Mouse (Mus musculus) bone marrow, adult 2 months (tissue): Measurements from ENCODE around the gene Lrmda. TPM values are rescaled to one million over a fixed set of nuclear protein-coding genes. Genes with fewer than 3 reads are reported as not detected.

ENCODE experiments used
- H3K27ac ChIP-seq: fragments of 200-500 bp; 2 replicates; pipeline ENCODE4 v1.5.1; 2012; ENCODE audit warnings: low read depth, mild to moderate bottlenecking, control low read depth, inconsistent platforms, low read length; ENCODE audit not compliant: control insufficient read depth, poor library complexity, insufficient read depth
- H3K4me1 ChIP-seq: fragments of 200-500 bp; 2 replicates; pipeline ENCODE4 v1.6.1; 2011; ENCODE audit warnings: low read length; ENCODE audit not compliant: control insufficient read depth, insufficient read depth
- H3K4me3 ChIP-seq: fragments of 200-500 bp; replicated peaks from 2 replicates; pipeline ENCODE3; 2011; ENCODE audit warnings: mild to moderate bottlenecking, low read depth, low read length, control low read depth; ENCODE audit not compliant: control insufficient read depth
- CTCF ChIP-seq: fragments of 200-500 bp; IDR thresholded peaks from 2 replicates; pipeline ENCODE4 v1.5.1; 2011; ENCODE audit warnings: low read length, control low read depth; ENCODE audit not compliant: control insufficient read depth, insufficient read depth
- POLR2A ChIP-seq: fragments of 200-500 bp; IDR thresholded peaks from 2 replicates; pipeline ENCODE4 v1.6.1; 2011; ENCODE audit warnings: low read depth, mild to moderate bottlenecking, control low read depth, low read length, borderline replicate concordance; ENCODE audit not compliant: control insufficient read depth
- WGBS: fragments of 180-500 bp; shearing (Covaris S2); methylation state at CpG from one replicate; pipeline ENCODE4 v1.1.7; 2018; 5-methylcytosine and 5-hydroxymethylcytosine counted together
- polyA plus RNA-seq: library from polyadenylated mRNA; stranded (reverse); fragments of >200 nt; gene quantifications from 2 replicates; pipeline ENCODE4 v1.2.4, GENCODE M21; 2011; ENCODE audit warnings: low replicate concordance; ENCODE audit not compliant: missing spikeins, insufficient read depth, insufficient read length

The Lrmda gene
- polyA plus RNA-seq, 1 experiment: 3.8 TPM

- Histone ChIP-seq H3K4me3 (no peak overlapping the region), H3K4me1 (peaks cover 1% of the 10 kb centered on the region; the same call in 1 of the 2 replicates), H3K27ac (no peak overlapping the region)
- WGBS: 78% methylated on average over 1 of the region's 1 CpGs
- TF ChIP-seq POLR2A (no peak), CTCF (no peak)
These were observed 202.5 kb downstream of the Lrmda start for GRCm38 (mm10) chr14:22222038-22222437.

GRCm38 (mm10) chr14:22222574-22222973 lies 203.1 kb downstream of the Lrmda start:
- TF ChIP-seq CTCF (no peak), POLR2A (no peak)
- Histone ChIP-seq H3K4me3 (no peak overlapping the region), H3K4me1 (peaks cover 1% of the 10 kb centered on the region; the same call in 1 of the 2 replicates), H3K27ac (no peak overlapping the region)
- WGBS: 88% methylated on average over 3 of the region's 3 CpGs

- WGBS: 26% methylated on average over 2 of the region's 2 CpGs
These were observed 206.7 kb downstream of the Lrmda start for GRCm38 (mm10) chr14:22226205-22226604.

GRCm38 (mm10) chr14:22228253-22228968 lies 208.9 kb downstream of the Lrmda start:
- H3K4me3 ChIP-seq: no peak overlapping the region
- TF ChIP-seq POLR2A: no peak
- TF ChIP-seq CTCF: no peak
- WGBS: 65% methylated on average over 7 of the region's 7 CpGs
- H3K4me1 ChIP-seq: no peaks in the 10 kb centered on the region; the same call in 1 of the 2 replicates
- H3K27ac ChIP-seq: no peak overlapping the region

More at GRCm38 (mm10) chr14:22226205-22226604, 206.7 kb downstream of the Lrmda start:
- Histone ChIP-seq H3K4me3 (no peak overlapping the region), H3K27ac (no peak overlapping the region), H3K4me1 (no peaks in the 10 kb centered on the region; the same call in 1 of the 2 replicates)
- no peak for TF ChIP-seq POLR2A
- no peak for TF ChIP-seq CTCF

GRCm38 (mm10) chr14:22240315-22240714 lies 220.8 kb downstream of the Lrmda start:
- TF ChIP-seq CTCF (no peak), POLR2A (no peak)
- no peak overlapping the region for H3K4me3 ChIP-seq
- 79% methylated on average over 3 of the region's 3 CpGs for WGBS
- no peaks in the 10 kb centered on the region for H3K4me1 ChIP-seq
- H3K27ac ChIP-seq: no peak overlapping the region

- TF ChIP-seq POLR2A (no peak), CTCF (no peak)
- H3K4me3 ChIP-seq: no peak overlapping the region
- no peak overlapping the region; the same call in 1 of the 2 replicates for H3K27ac ChIP-seq
- 87% methylated on average over 12 of the region's 12 CpGs for WGBS
- no peaks in the 10 kb centered on the region; the same call in 1 of the 2 replicates for H3K4me1 ChIP-seq
These were observed 235.9 kb downstream of the Lrmda start for GRCm38 (mm10) chr14:22255458-22255857.

GRCm38 (mm10) chr14:22256274-22256673 lies 236.8 kb downstream of the Lrmda start:
- Histone ChIP-seq H3K4me1 (no peaks in the 10 kb centered on the region; the same call in 1 of the 2 replicates), H3K27ac (no peak overlapping the region), H3K4me3 (no peak overlapping the region)
- 66% methylated on average over 12 of the region's 12 CpGs for WGBS
- TF ChIP-seq POLR2A: no peak
- no peak for TF ChIP-seq CTCF

GRCm38 (mm10) chr14:22259376-22260032 lies 240.0 kb downstream of the Lrmda start:
- WGBS: 51% methylated on average over 10 of the region's 10 CpGs
- Histone ChIP-seq H3K27ac (no peak overlapping the region), H3K4me1 (no peaks in the 10 kb centered on the region; the same call in 1 of the 2 replicates), H3K4me3 (no peak overlapping the region)
- TF ChIP-seq CTCF (no peak), POLR2A (no peak)

GRCm38 (mm10) chr14:22260033-22260419 lies 240.5 kb downstream of the Lrmda start:
- 19% methylated on average over 5 of the region's 5 CpGs for WGBS
- H3K4me1 ChIP-seq: no peaks in the 10 kb centered on the region; the same call in 1 of the 2 replicates
- H3K4me3 ChIP-seq: no peak overlapping the region
- H3K27ac ChIP-seq: no peak overlapping the region
- no peak for TF ChIP-seq POLR2A
- TF ChIP-seq CTCF: no peak
